Mouse (Mus musculus) hindbrain, embryonic 15.5 days (tissue): ENCODE results near the gene Elmo3. TPM values are rescaled to one million over a fixed set of nuclear protein-coding genes. Genes with fewer than 3 reads are reported as not detected.
A peak's percentile ranks its signal among the peaks of the same experiment; 100 is the strongest.

Source experiments
- ATAC-seq: fragments of 200-750 bp; cut with Nextera tagmentation; 2 replicates; pipeline ENCODE4 v1.8.0; 2017; ENCODE audit warnings: low read depth, moderate number of reproducible peaks, moderate TSS enrichment; ENCODE audit not compliant: low FRiP score
- H3K27ac ChIP-seq: fragments of 300-500 bp; sonication (generic); replicated peaks from 2 replicates; pipeline ENCODE4 v1.5.1; 2015; ENCODE audit warnings: mild to moderate bottlenecking, inconsistent platforms
- H3K27me3 ChIP-seq: fragments of 300-500 bp; sonication (generic); 2 replicates; pipeline ENCODE4 v1.6.1; 2015; ENCODE audit warnings: control low read depth, inconsistent platforms
- H3K36me3 ChIP-seq: fragments of 300-500 bp; sonication (generic); 2 replicates; pipeline ENCODE4 v1.6.1; 2015; ENCODE audit warnings: control low read depth, inconsistent platforms
- H3K4me1 ChIP-seq: fragments of 300-500 bp; sonication (generic); replicated peaks from 2 replicates; pipeline ENCODE4 v1.6.1; 2015; ENCODE audit warnings: control low read depth, inconsistent platforms
- H3K4me2 ChIP-seq: fragments of 300-500 bp; sonication (generic); 2 replicates; pipeline ENCODE4 v1.6.1; 2015; ENCODE audit warnings: moderate library complexity, mild to moderate bottlenecking, inconsistent platforms
- H3K4me3 ChIP-seq: fragments of 300-500 bp; sonication (generic); 2 replicates; pipeline ENCODE4 v1.5.1; 2015; ENCODE audit warnings: mild to moderate bottlenecking, inconsistent platforms
- H3K9ac ChIP-seq: fragments of 300-500 bp; sonication (generic); 2 replicates; pipeline ENCODE4 v1.6.1; 2015; ENCODE audit warnings: inconsistent platforms
- H3K9me3 ChIP-seq: fragments of 300-500 bp; sonication (generic); 2 replicates; pipeline ENCODE4 v1.6.1; 2016; ENCODE audit warnings: control low read depth, inconsistent platforms
- WGBS: fragments of 180-500 bp; shearing (Covaris S2); methylation state at CpG from one replicate; pipeline ENCODE4 v1.1.7; 2015; 5-methylcytosine and 5-hydroxymethylcytosine counted together
- polyA plus RNA-seq: library from polyadenylated mRNA; unstranded; fragments of >200 nt; fragmentation: Nextera tagmentation; extraction: Ambion mirVana; gene quantifications from 2 replicates; pipeline ENCODE4 v1.2.1, GENCODE M21; 2015

The Elmo3 gene
- polyA plus RNA-seq, 1 experiment from 2014 or later = 1.3 TPM

- H3K9ac ChIP-seq = no peak overlapping the region
- H3K4me1 ChIP-seq = peaks cover 31% of the 10 kb centered on the region
- H3K36me3 ChIP-seq = no peaks in the 10 kb centered on the region
- 82% methylated on average over 7 of the region's 7 CpGs for WGBS
- no peak for ATAC-seq
- H3K9me3 ChIP-seq = no peaks in the 10 kb centered on the region
- no peak overlapping the region for H3K4me3 ChIP-seq
- no peak overlapping the region for H3K27ac ChIP-seq
- no peak overlapping the region for H3K4me2 ChIP-seq
- no peaks in the 10 kb centered on the region for H3K27me3 ChIP-seq
Observed at GRCm38 (mm10) chr8:105292471-105292870, 12.9 kb upstream of the Elmo3 start.

GRCm38 (mm10) chr8:105293405-105293804 lies 12.0 kb upstream of the Elmo3 start:
- peaks cover 26% of the 10 kb centered on the region for H3K4me1 ChIP-seq
- H3K27me3 ChIP-seq = no peaks in the 10 kb centered on the region
- H3K9ac ChIP-seq = no peak overlapping the region
- no peak overlapping the region for H3K27ac ChIP-seq
- no peaks in the 10 kb centered on the region for H3K9me3 ChIP-seq
- H3K4me3 ChIP-seq = no peak overlapping the region
- no peak overlapping the region for H3K4me2 ChIP-seq
- 64% methylated on average over 19 of the region's 19 CpGs for WGBS
- no peaks in the 10 kb centered on the region for H3K36me3 ChIP-seq
- no peak for ATAC-seq

GRCm38 (mm10) chr8:105294776-105295175 lies 10.6 kb upstream of the Elmo3 start:
- Histone ChIP-seq H3K36me3 (peaks cover 6% of the 10 kb centered on the region; the same call in 1 of the 2 replicates), H3K9me3 (no peaks in the 10 kb centered on the region), H3K27ac (no peak overlapping the region), H3K4me2 (0 out of 2 replicates have a peak overlapping the region, but pooled peaks have one; percentile 22), H3K4me3 (no peak overlapping the region), H3K27me3 (no peaks in the 10 kb centered on the region), H3K9ac (no peak overlapping the region), H3K4me1 (peaks cover 35% of the 10 kb centered on the region)
- 72% methylated on average over 9 of the region's 9 CpGs for WGBS
- ATAC-seq = no peak

- Histone ChIP-seq H3K9me3 (no peaks in the 10 kb centered on the region), H3K4me3 (no peak overlapping the region), H3K36me3 (peaks cover 11% of the 10 kb centered on the region), H3K4me1 (peaks cover 35% of the 10 kb centered on the region), H3K27me3 (no peaks in the 10 kb centered on the region), H3K9ac (no peak overlapping the region), H3K4me2 (0 out of 2 replicates have a peak overlapping the region, but pooled peaks have one; percentile 22), H3K27ac (no peak overlapping the region)
- ATAC-seq = no peak
- WGBS = 76% methylated on average over 11 of the region's 11 CpGs
Observed at GRCm38 (mm10) chr8:105295256-105295655, 10.1 kb upstream of the Elmo3 start.

GRCm38 (mm10) chr8:105295895-105296573 lies 9.4 kb upstream of the Elmo3 start, which contains the start of gene Exoc3l:
TSS of gene Exoc3l (minus strand) at chr8:105296101.
- Histone ChIP-seq H3K4me3 (peak within 1 kb of the TSS; percentile 99; the same call in 1 of the 2 replicates), H3K9me3 (no peaks in the 10 kb centered on the region), H3K4me1 (peaks cover 30% of the 10 kb centered on the region), H3K27me3 (no peaks in the 10 kb centered on the region), H3K36me3 (peaks cover 19% of the 10 kb centered on the region), H3K4me2 (peak within 1 kb of the TSS; percentile 95), H3K9ac (no peak within 1 kb of the TSS), H3K27ac (peak within 1 kb of the TSS; percentile 73)
- WGBS = 65% methylated on average over 11 of the region's 11 CpGs
- no peak for ATAC-seq

GRCm38 (mm10) chr8:105297511-105298192 lies 7.7 kb upstream of the Elmo3 start, which contains the start of gene E2f4:
TSS of gene E2f4 (plus strand) at chr8:105297663.
- Histone ChIP-seq H3K27me3 (no peaks in the 10 kb centered on the region), H3K9me3 (no peaks in the 10 kb centered on the region), H3K4me2 (peak within 1 kb of the TSS; percentile 95), H3K4me3 (peak within 1 kb of the TSS; percentile 99), H3K36me3 (peaks cover 34% of the 10 kb centered on the region), H3K9ac (peak within 1 kb of the TSS; percentile 85), H3K27ac (peak within 1 kb of the TSS; percentile 73), H3K4me1 (peaks cover 30% of the 10 kb centered on the region)
- WGBS = under 1% methylated on average over 58 of the region's 58 CpGs
- ATAC-seq = peak; percentile 88

GRCm38 (mm10) chr8:105298351-105299252 lies 6.8 kb upstream of the Elmo3 start:
- Histone ChIP-seq H3K4me3 (peak overlapping the region; percentile 99), H3K27me3 (no peaks in the 10 kb centered on the region), H3K36me3 (peaks cover 43% of the 10 kb centered on the region), H3K4me1 (peaks cover 30% of the 10 kb centered on the region), H3K9me3 (no peaks in the 10 kb centered on the region), H3K9ac (peak overlapping the region; percentile 85), H3K4me2 (peak overlapping the region; percentile 95), H3K27ac (peak overlapping the region; percentile 73; the same call in 1 of the 2 replicates)
- 70% methylated on average over 18 of the region's 18 CpGs for WGBS
- ATAC-seq = no peak

GRCm38 (mm10) chr8:105299962-105300361 lies 5.4 kb upstream of the Elmo3 start:
- no peaks in the 10 kb centered on the region for H3K27me3 ChIP-seq
- WGBS = 97% methylated on average over 8 of the region's 8 CpGs
- H3K9ac ChIP-seq = no peak overlapping the region
- no peak for ATAC-seq
- H3K4me1 ChIP-seq = peaks cover 32% of the 10 kb centered on the region
- H3K4me2 ChIP-seq = no peak overlapping the region
- no peak overlapping the region for H3K27ac ChIP-seq
- peaks cover 51% of the 10 kb centered on the region for H3K36me3 ChIP-seq
- no peaks in the 10 kb centered on the region for H3K9me3 ChIP-seq
- no peak overlapping the region for H3K4me3 ChIP-seq

GRCm38 (mm10) chr8:105303396-105303795 lies 2.0 kb upstream of the Elmo3 start:
- H3K4me2 ChIP-seq = no peak overlapping the region
- H3K4me1 ChIP-seq = peaks cover 34% of the 10 kb centered on the region
- H3K36me3 ChIP-seq = peaks cover 59% of the 10 kb centered on the region
- H3K4me3 ChIP-seq = no peak overlapping the region
- H3K9me3 ChIP-seq = no peaks in the 10 kb centered on the region
- H3K9ac ChIP-seq = no peak overlapping the region
- no peaks in the 10 kb centered on the region for H3K27me3 ChIP-seq
- no peak for ATAC-seq
- H3K27ac ChIP-seq = no peak overlapping the region
- WGBS = 87% methylated on average over 8 of the region's 8 CpGs

GRCm38 (mm10) chr8:105303874-105304273 lies 1.5 kb upstream of the Elmo3 start:
- Histone ChIP-seq H3K9ac (no peak overlapping the region), H3K4me2 (no peak overlapping the region), H3K4me3 (no peak overlapping the region), H3K9me3 (no peaks in the 10 kb centered on the region), H3K36me3 (peaks cover 61% of the 10 kb centered on the region), H3K27ac (no peak overlapping the region), H3K4me1 (peaks cover 29% of the 10 kb centered on the region), H3K27me3 (no peaks in the 10 kb centered on the region)
- ATAC-seq = no peak
- 84% methylated on average over 9 of the region's 9 CpGs for WGBS

GRCm38 (mm10) chr8:105304325-105305210 lies 833 bp upstream of the Elmo3 start:
- no peak overlapping the region for H3K4me3 ChIP-seq
- 0 out of 2 replicates have a peak, but pooled peaks have one; percentile 1 for ATAC-seq
- H3K9ac ChIP-seq = no peak overlapping the region
- WGBS = 70% methylated on average over 9 of the region's 9 CpGs
- H3K9me3 ChIP-seq = no peaks in the 10 kb centered on the region
- H3K27me3 ChIP-seq = no peaks in the 10 kb centered on the region
- peaks cover 23% of the 10 kb centered on the region for H3K4me1 ChIP-seq
- H3K4me2 ChIP-seq = no peak overlapping the region
- H3K36me3 ChIP-seq = peaks cover 62% of the 10 kb centered on the region
- H3K27ac ChIP-seq = no peak overlapping the region
